Mouse (Mus musculus): ENCODE measurements around the gene Shisa9.

GRCm38 (mm10) chr16:12110851-12111437, 127.0 kb downstream of the Shisa9 start:
- no peak for TF ChIP-seq CTCF (IDR thresholded peaks at IDR 0.05)
- TF ChIP-seq EP300 (IDR thresholded peaks at IDR 0.05; ENCODE audit: insufficient read depth, low read depth, low read length) = no peak

Data from heart, adult 2 months (tissue).